Mouse (Mus musculus) heart, postnatal 0 days (tissue): ENCODE measurements around the gene Tmx4.

Experiments
- CTCF ChIP-seq: IDR thresholded peaks from 2 replicates; pipeline ENCODE4 v1.5.1; 2016; ENCODE audit warnings: antibody characterized with exemption, control low read depth, low read depth
- EP300 ChIP-seq: IDR thresholded peaks from 2 replicates; pipeline ENCODE4 v1.6.1; 2016; ENCODE audit warnings: antibody characterized with exemption, low read depth

DNA sequence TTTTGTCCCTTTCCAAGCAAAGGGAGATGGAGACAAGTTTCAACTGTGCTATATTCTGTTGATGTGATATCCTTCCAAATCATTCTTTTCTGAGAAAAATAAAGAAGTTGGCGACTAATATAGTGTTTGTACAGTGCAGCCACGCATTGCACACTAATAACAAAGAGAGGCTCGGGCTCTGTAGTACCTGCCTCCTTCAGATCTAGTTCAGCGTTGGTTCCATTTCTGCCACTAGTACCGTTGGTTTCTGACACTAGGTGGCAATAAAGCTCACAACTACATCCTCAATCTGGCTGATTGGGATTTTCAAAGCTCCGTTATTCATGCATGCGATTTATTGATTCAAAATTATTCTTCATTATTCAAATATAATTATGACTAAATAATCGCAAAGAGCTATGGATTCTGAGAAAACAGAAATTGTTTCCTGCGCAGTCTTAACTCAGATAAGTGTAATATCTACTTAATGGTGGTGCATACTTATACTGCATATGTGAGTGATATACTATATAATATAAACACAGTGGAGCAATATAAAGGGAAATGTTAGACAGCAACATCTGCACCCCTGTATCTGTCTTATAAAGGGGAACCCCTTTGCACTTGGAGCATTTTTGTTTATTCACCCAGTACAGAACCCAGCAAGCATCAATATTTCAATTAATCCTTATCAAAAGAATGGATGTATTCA lies 37.5 kb upstream of the Tmx4 start:
- TF ChIP-seq CTCF (peak; percentile 68), EP300 (no peak)
